Mouse (Mus musculus): ENCODE measurements around the gene Cacna1d. TPM values are rescaled to one million over a fixed set of nuclear protein-coding genes. Genes with fewer than 3 reads are reported as not detected.

Gene Cacna1d
- polyA plus RNA-seq, 1 experiment from 2014 or later: 10.1 TPM

GRCm38 (mm10) chr14:30066752-30067151 lies 424.5 kb downstream of the Cacna1d start:
- H3K9me3 ChIP-seq (ENCODE audit: control insufficient read depth, low read length): no peaks in the 10 kb centered on the region
- no peak for DNase-seq
- no peak overlapping the region for H3K9ac ChIP-seq (replicated peaks; ENCODE audit: low read length)
- H3K4me2 ChIP-seq (ENCODE audit: low read length): no peak overlapping the region
- no peaks in the 10 kb centered on the region for H3K27me3 ChIP-seq (ENCODE audit: control insufficient read depth, insufficient read depth, low read length)
- no peaks in the 10 kb centered on the region for H3K36me3 ChIP-seq (ENCODE audit: control insufficient read depth, insufficient read depth, low read length)
- no peak for ATAC-seq (ENCODE audit: low FRiP score, low TSS enrichment)
- no peak overlapping the region for H3K27ac ChIP-seq (replicated peaks; ENCODE audit: low read depth, low read length)
- H3K4me3 ChIP-seq (replicated peaks; ENCODE audit: low read depth, low read length): no peak overlapping the region
- 87% methylated on average over 12 of the region's 12 CpGs for WGBS
- H3K4me1 ChIP-seq (ENCODE audit: control insufficient read depth, insufficient read depth, low read length): no peaks in the 10 kb centered on the region

- no peak overlapping the region for H3K4me2 ChIP-seq (ENCODE audit: low read length)
- no peaks in the 10 kb centered on the region for H3K9me3 ChIP-seq (ENCODE audit: control insufficient read depth, low read length)
- no peaks in the 10 kb centered on the region for H3K36me3 ChIP-seq (ENCODE audit: control insufficient read depth, insufficient read depth, low read length)
- no peak overlapping the region for H3K4me3 ChIP-seq (replicated peaks; ENCODE audit: low read depth, low read length)
- no peaks in the 10 kb centered on the region for H3K27me3 ChIP-seq (ENCODE audit: control insufficient read depth, insufficient read depth, low read length)
- no peak overlapping the region for H3K27ac ChIP-seq (replicated peaks; ENCODE audit: low read depth, low read length)
- WGBS: 80% methylated on average over 2 of the region's 2 CpGs
- no peaks in the 10 kb centered on the region for H3K4me1 ChIP-seq (ENCODE audit: control insufficient read depth, insufficient read depth, low read length)
- DNase-seq (no peak), ATAC-seq (ENCODE audit: low FRiP score, low TSS enrichment) (no peak)
- no peak overlapping the region for H3K9ac ChIP-seq (replicated peaks; ENCODE audit: low read length)
Measured at GRCm38 (mm10) chr14:30064864-30065263, 426.4 kb downstream of the Cacna1d start.

GRCm38 (mm10) chr14:30056031-30056766 lies 435.1 kb downstream of the Cacna1d start:
- no peaks in the 10 kb centered on the region for H3K27me3 ChIP-seq (ENCODE audit: control insufficient read depth, insufficient read depth, low read length)
- H3K4me1 ChIP-seq (ENCODE audit: control insufficient read depth, insufficient read depth, low read length): no peaks in the 10 kb centered on the region
- H3K9ac ChIP-seq (replicated peaks; ENCODE audit: low read length): no peak overlapping the region
- no peaks in the 10 kb centered on the region for H3K9me3 ChIP-seq (ENCODE audit: control insufficient read depth, low read length)
- DNase-seq (peak; percentile 57), ATAC-seq (ENCODE audit: low FRiP score, low TSS enrichment) (peak; percentile 68)
- no peak overlapping the region for H3K4me3 ChIP-seq (replicated peaks; ENCODE audit: low read depth, low read length)
- no peak overlapping the region for H3K4me2 ChIP-seq (ENCODE audit: low read length)
- 54% methylated on average over 13 of the region's 13 CpGs for WGBS
- H3K36me3 ChIP-seq (ENCODE audit: control insufficient read depth, insufficient read depth, low read length): 0 out of 2 replicates have a peak, but pooled peaks cover 2% of the 10 kb centered on the region
- H3K27ac ChIP-seq (replicated peaks; ENCODE audit: low read depth, low read length): no peak overlapping the region

GRCm38 (mm10) chr14:30054922-30055321 lies 436.3 kb downstream of the Cacna1d start:
- no peak for ATAC-seq (ENCODE audit: low FRiP score, low TSS enrichment)
- no peak for DNase-seq
- Histone ChIP-seq H3K27ac (replicated peaks; ENCODE audit: low read depth, low read length) (no peak overlapping the region), H3K36me3 (ENCODE audit: control insufficient read depth, insufficient read depth, low read length) (0 out of 2 replicates have a peak, but pooled peaks cover 4% of the 10 kb centered on the region), H3K9me3 (ENCODE audit: control insufficient read depth, low read length) (no peaks in the 10 kb centered on the region), H3K4me1 (ENCODE audit: control insufficient read depth, insufficient read depth, low read length) (no peaks in the 10 kb centered on the region), H3K9ac (replicated peaks; ENCODE audit: low read length) (no peak overlapping the region), H3K4me2 (ENCODE audit: low read length) (no peak overlapping the region), H3K27me3 (ENCODE audit: control insufficient read depth, insufficient read depth, low read length) (no peaks in the 10 kb centered on the region), H3K4me3 (replicated peaks; ENCODE audit: low read depth, low read length) (no peak overlapping the region)
- 85% methylated on average over 7 of the region's 7 CpGs for WGBS

GRCm38 (mm10) chr14:30050280-30050679 lies 441.0 kb downstream of the Cacna1d start:
- Histone ChIP-seq H3K36me3 (ENCODE audit: control insufficient read depth, insufficient read depth, low read length) (0 out of 2 replicates have a peak, but pooled peaks cover 4% of the 10 kb centered on the region), H3K4me2 (ENCODE audit: low read length) (no peak overlapping the region), H3K27ac (replicated peaks; ENCODE audit: low read depth, low read length) (no peak overlapping the region), H3K9me3 (ENCODE audit: control insufficient read depth, low read length) (no peaks in the 10 kb centered on the region), H3K9ac (replicated peaks; ENCODE audit: low read length) (no peak overlapping the region), H3K27me3 (ENCODE audit: control insufficient read depth, insufficient read depth, low read length) (no peaks in the 10 kb centered on the region), H3K4me3 (replicated peaks; ENCODE audit: low read depth, low read length) (no peak overlapping the region), H3K4me1 (ENCODE audit: control insufficient read depth, insufficient read depth, low read length) (no peaks in the 10 kb centered on the region)
- 83% methylated on average over 8 of the region's 8 CpGs for WGBS
- ATAC-seq (ENCODE audit: low FRiP score, low TSS enrichment) (no peak), DNase-seq (no peak)

GRCm38 (mm10) chr14:30048049-30048448 lies 443.2 kb downstream of the Cacna1d start:
- Histone ChIP-seq H3K4me1 (ENCODE audit: control insufficient read depth, insufficient read depth, low read length) (no peaks in the 10 kb centered on the region), H3K27me3 (ENCODE audit: control insufficient read depth, insufficient read depth, low read length) (no peaks in the 10 kb centered on the region), H3K4me3 (replicated peaks; ENCODE audit: low read depth, low read length) (no peak overlapping the region), H3K9me3 (ENCODE audit: control insufficient read depth, low read length) (no peaks in the 10 kb centered on the region), H3K36me3 (ENCODE audit: control insufficient read depth, insufficient read depth, low read length) (0 out of 2 replicates have a peak, but pooled peaks cover 4% of the 10 kb centered on the region), H3K27ac (replicated peaks; ENCODE audit: low read depth, low read length) (no peak overlapping the region), H3K9ac (replicated peaks; ENCODE audit: low read length) (no peak overlapping the region), H3K4me2 (ENCODE audit: low read length) (no peak overlapping the region)
- DNase-seq: no peak
- ATAC-seq (ENCODE audit: low FRiP score, low TSS enrichment): no peak
- WGBS: 87% methylated on average over 3 of the region's 3 CpGs

- DNase-seq: no peak
- Histone ChIP-seq H3K4me3 (replicated peaks; ENCODE audit: low read depth, low read length) (no peak overlapping the region), H3K9ac (replicated peaks; ENCODE audit: low read length) (no peak overlapping the region), H3K4me1 (ENCODE audit: control insufficient read depth, insufficient read depth, low read length) (no peaks in the 10 kb centered on the region), H3K27me3 (ENCODE audit: control insufficient read depth, insufficient read depth, low read length) (no peaks in the 10 kb centered on the region), H3K27ac (replicated peaks; ENCODE audit: low read depth, low read length) (no peak overlapping the region), H3K9me3 (ENCODE audit: control insufficient read depth, low read length) (no peaks in the 10 kb centered on the region), H3K4me2 (ENCODE audit: low read length) (no peak overlapping the region), H3K36me3 (ENCODE audit: control insufficient read depth, insufficient read depth, low read length) (0 out of 2 replicates have a peak, but pooled peaks cover 6% of the 10 kb centered on the region)
- no peak for ATAC-seq (ENCODE audit: low FRiP score, low TSS enrichment)
- WGBS: 91% methylated on average over 4 of the region's 4 CpGs
Measured at GRCm38 (mm10) chr14:30046976-30047375, 444.3 kb downstream of the Cacna1d start.

- H3K9me3 ChIP-seq (ENCODE audit: control insufficient read depth, low read length): no peaks in the 10 kb centered on the region
- no peak for ATAC-seq (ENCODE audit: low FRiP score, low TSS enrichment)
- 83% methylated on average over 8 of the region's 8 CpGs for WGBS
- no peak overlapping the region for H3K9ac ChIP-seq (replicated peaks; ENCODE audit: low read length)
- no peak overlapping the region for H3K4me2 ChIP-seq (ENCODE audit: low read length)
- no peaks in the 10 kb centered on the region for H3K4me1 ChIP-seq (ENCODE audit: control insufficient read depth, insufficient read depth, low read length)
- no peak overlapping the region for H3K27ac ChIP-seq (replicated peaks; ENCODE audit: low read depth, low read length)
- no peaks in the 10 kb centered on the region for H3K27me3 ChIP-seq (ENCODE audit: control insufficient read depth, insufficient read depth, low read length)
- H3K36me3 ChIP-seq (ENCODE audit: control insufficient read depth, insufficient read depth, low read length): 0 out of 2 replicates have a peak, but pooled peaks cover 3% of the 10 kb centered on the region
- H3K4me3 ChIP-seq (replicated peaks; ENCODE audit: low read depth, low read length): no peak overlapping the region
- no peak for DNase-seq
Measured at GRCm38 (mm10) chr14:30045704-30046220, 445.5 kb downstream of the Cacna1d start.

- H3K4me3 ChIP-seq (replicated peaks; ENCODE audit: low read depth, low read length): no peak overlapping the region
- ATAC-seq (ENCODE audit: low FRiP score, low TSS enrichment) (no peak), DNase-seq (no peak)
- H3K27me3 ChIP-seq (ENCODE audit: control insufficient read depth, insufficient read depth, low read length): no peaks in the 10 kb centered on the region
- WGBS: 88% methylated on average over 10 of the region's 10 CpGs
- H3K36me3 ChIP-seq (ENCODE audit: control insufficient read depth, insufficient read depth, low read length): 0 out of 2 replicates have a peak, but pooled peaks cover 3% of the 10 kb centered on the region
- no peaks in the 10 kb centered on the region for H3K4me1 ChIP-seq (ENCODE audit: control insufficient read depth, insufficient read depth, low read length)
- no peak overlapping the region for H3K4me2 ChIP-seq (ENCODE audit: low read length)
- no peak overlapping the region for H3K27ac ChIP-seq (replicated peaks; ENCODE audit: low read depth, low read length)
- H3K9me3 ChIP-seq (ENCODE audit: control insufficient read depth, low read length): no peaks in the 10 kb centered on the region
- no peak overlapping the region for H3K9ac ChIP-seq (replicated peaks; ENCODE audit: low read length)
Measured at GRCm38 (mm10) chr14:30045239-30045638, 446.0 kb downstream of the Cacna1d start.

Data from midbrain, embryonic 14.5 days (tissue).